Mouse (Mus musculus): Measurements from ENCODE around the gene Vkorc1l1.

- no peak for TF ChIP-seq CTCF (IDR thresholded peaks at IDR 0.05)
- TF ChIP-seq POLR2A (IDR thresholded peaks at IDR 0.05; ENCODE audit: insufficient read depth, low read depth, low read length) = no peak
- TF ChIP-seq EP300 (IDR thresholded peaks at IDR 0.05; ENCODE audit: insufficient read depth, low read depth, low read length) = no peak
These were observed 11.6 kb upstream of the Vkorc1l1 start for GRCm38 (mm10) chr5:129929924-129930855.
